Mouse (Mus musculus): ENCODE measurements around the gene Tenm4. TPM values are rescaled to one million over a fixed set of nuclear protein-coding genes. Genes with fewer than 3 reads are reported as not detected.

The Tenm4 gene
- total and polyA plus RNA-seq, 2 experiments, result 0.09 to 0.11 TPM

DNA sequence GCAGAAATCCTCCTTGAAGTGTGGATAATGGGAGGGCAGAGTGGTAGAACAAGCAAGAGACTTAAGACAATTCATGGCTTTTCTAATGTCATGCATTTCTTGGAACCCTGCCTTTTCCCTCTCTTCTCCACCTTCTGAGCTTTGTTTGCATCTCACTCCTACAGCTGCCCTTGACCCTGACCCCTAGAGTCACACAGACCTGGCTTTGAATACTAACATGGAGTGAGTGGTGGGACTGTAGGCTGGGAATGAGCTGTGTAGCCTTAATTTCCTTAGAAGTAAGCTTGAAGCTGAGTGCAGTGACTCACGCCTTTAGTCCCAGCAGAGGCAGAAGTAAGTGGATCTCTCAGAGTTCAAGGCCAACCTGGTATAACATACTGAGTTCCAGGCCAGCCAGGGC is 733.9 kb downstream of the Tenm4 start:
- no peak overlapping the region for H3K27ac ChIP-seq (replicated peaks; ENCODE audit: insufficient read depth, low read depth, low read length)
- peaks cover 5% of the 10 kb centered on the region; the same call in 1 of the 2 replicates for H3K27me3 ChIP-seq (ENCODE audit: control insufficient read depth, insufficient read depth, low read length)
- H3K4me3 ChIP-seq (ENCODE audit: insufficient read depth, low read depth, low read length), result no peak overlapping the region
- 0 out of 2 replicates have a peak, but pooled peaks cover 2% of the 10 kb centered on the region for H3K4me1 ChIP-seq (ENCODE audit: control insufficient read depth, insufficient read depth, low read length)
- no peaks in the 10 kb centered on the region for H3K36me3 ChIP-seq (ENCODE audit: control insufficient read depth, insufficient read depth, low read length)
- WGBS, result 73% methylated on average over 1 of the region's 1 CpGs
- H3K9ac ChIP-seq (ENCODE audit: low read depth, low read length), result no peak overlapping the region
- no peaks in the 10 kb centered on the region for H3K79me2 ChIP-seq (ENCODE audit: control insufficient read depth, insufficient read depth, low read length)
- DNase-seq (ENCODE audit: extremely low read depth, low read depth, low spot score), result no peak
- no peak for TF ChIP-seq CTCF (IDR thresholded peaks at IDR 0.05; ENCODE audit: low read depth, low read length)
- no peak for TF ChIP-seq POLR2A (IDR thresholded peaks at IDR 0.05; ENCODE audit: extremely low read depth, insufficient read depth, low read length)

DNA sequence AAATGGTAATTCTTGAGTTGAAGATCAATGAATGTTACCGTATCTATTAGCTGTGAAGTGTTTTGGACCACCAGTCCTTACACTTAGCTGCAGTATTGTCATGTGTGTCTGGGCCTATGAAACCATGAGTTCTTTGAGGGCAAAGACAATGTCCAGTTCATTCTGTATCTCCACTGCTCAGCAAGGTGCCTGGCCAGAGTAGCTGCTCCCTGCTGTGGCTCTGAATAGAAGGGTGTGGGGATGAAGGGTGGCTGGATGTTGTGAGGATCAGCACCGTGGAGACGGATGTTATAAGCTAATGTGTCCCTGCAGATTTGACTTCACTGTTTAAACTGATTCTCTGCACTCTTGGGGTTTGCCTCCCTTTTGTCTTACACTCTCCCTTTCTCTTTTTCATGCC is 734.4 kb downstream of the Tenm4 start:
- no peak for DNase-seq (ENCODE audit: extremely low read depth, low read depth, low spot score)
- H3K9ac ChIP-seq (ENCODE audit: low read depth, low read length), result no peak overlapping the region
- no peaks in the 10 kb centered on the region for H3K36me3 ChIP-seq (ENCODE audit: control insufficient read depth, insufficient read depth, low read length)
- H3K27ac ChIP-seq (replicated peaks; ENCODE audit: insufficient read depth, low read depth, low read length), result no peak overlapping the region
- TF ChIP-seq CTCF (IDR thresholded peaks at IDR 0.05; ENCODE audit: low read depth, low read length) (no peak), POLR2A (IDR thresholded peaks at IDR 0.05; ENCODE audit: extremely low read depth, insufficient read depth, low read length) (no peak)
- H3K27me3 ChIP-seq (ENCODE audit: control insufficient read depth, insufficient read depth, low read length), result peaks cover 5% of the 10 kb centered on the region; the same call in 1 of the 2 replicates
- 0 out of 2 replicates have a peak, but pooled peaks cover 2% of the 10 kb centered on the region for H3K4me1 ChIP-seq (ENCODE audit: control insufficient read depth, insufficient read depth, low read length)
- H3K4me3 ChIP-seq (ENCODE audit: insufficient read depth, low read depth, low read length), result no peak overlapping the region
- H3K79me2 ChIP-seq (ENCODE audit: control insufficient read depth, insufficient read depth, low read length), result no peaks in the 10 kb centered on the region
- WGBS, result 91% methylated on average over 3 of the region's 3 CpGs

DNA sequence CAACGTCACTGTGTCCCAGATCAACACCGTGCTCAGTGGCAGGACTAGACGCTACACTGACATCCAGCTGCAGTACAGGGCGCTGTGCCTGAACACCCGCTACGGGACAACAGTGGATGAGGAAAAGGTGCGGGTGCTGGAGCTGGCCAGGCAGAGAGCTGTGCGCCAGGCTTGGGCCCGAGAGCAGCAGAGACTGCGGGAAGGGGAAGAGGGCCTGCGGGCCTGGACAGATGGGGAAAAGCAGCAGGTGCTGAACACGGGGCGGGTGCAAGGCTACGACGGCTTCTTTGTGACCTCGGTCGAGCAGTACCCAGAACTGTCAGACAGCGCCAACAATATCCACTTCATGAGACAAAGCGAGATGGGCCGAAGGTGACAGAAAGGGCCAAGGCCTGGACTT is 735.2 kb downstream of the Tenm4 start:
- WGBS, result 93% methylated on average over 20 of the region's 20 CpGs
- Histone ChIP-seq H3K27me3 (ENCODE audit: control insufficient read depth, insufficient read depth, low read length) (peaks cover 5% of the 10 kb centered on the region; the same call in 1 of the 2 replicates), H3K27ac (replicated peaks; ENCODE audit: insufficient read depth, low read depth, low read length) (no peak overlapping the region), H3K79me2 (ENCODE audit: control insufficient read depth, insufficient read depth, low read length) (no peaks in the 10 kb centered on the region), H3K9ac (ENCODE audit: low read depth, low read length) (no peak overlapping the region), H3K4me1 (ENCODE audit: control insufficient read depth, insufficient read depth, low read length) (0 out of 2 replicates have a peak, but pooled peaks cover 2% of the 10 kb centered on the region), H3K4me3 (ENCODE audit: insufficient read depth, low read depth, low read length) (no peak overlapping the region), H3K36me3 (ENCODE audit: control insufficient read depth, insufficient read depth, low read length) (no peaks in the 10 kb centered on the region)
- DNase-seq (ENCODE audit: extremely low read depth, low read depth, low spot score), result no peak
- TF ChIP-seq CTCF (IDR thresholded peaks at IDR 0.05; ENCODE audit: low read depth, low read length), result no peak
- TF ChIP-seq POLR2A (IDR thresholded peaks at IDR 0.05; ENCODE audit: extremely low read depth, insufficient read depth, low read length), result no peak

- Histone ChIP-seq H3K4me3 (ENCODE audit: insufficient read depth, low read depth, low read length) (no peak overlapping the region), H3K9ac (ENCODE audit: low read depth, low read length) (no peak overlapping the region), H3K79me2 (ENCODE audit: control insufficient read depth, insufficient read depth, low read length) (no peaks in the 10 kb centered on the region), H3K36me3 (ENCODE audit: control insufficient read depth, insufficient read depth, low read length) (no peaks in the 10 kb centered on the region), H3K4me1 (ENCODE audit: control insufficient read depth, insufficient read depth, low read length) (0 out of 2 replicates have a peak, but pooled peaks cover 2% of the 10 kb centered on the region), H3K27me3 (ENCODE audit: control insufficient read depth, insufficient read depth, low read length) (0 out of 2 replicates have a peak, but pooled peaks cover 5% of the 10 kb centered on the region), H3K27ac (replicated peaks; ENCODE audit: insufficient read depth, low read depth, low read length) (no peak overlapping the region)
- DNase-seq (ENCODE audit: extremely low read depth, low read depth, low spot score), result no peak
- TF ChIP-seq POLR2A (IDR thresholded peaks at IDR 0.05; ENCODE audit: extremely low read depth, insufficient read depth, low read length) (no peak), CTCF (IDR thresholded peaks at IDR 0.05; ENCODE audit: low read depth, low read length) (no peak)
- 85% methylated on average over 16 of the region's 16 CpGs for WGBS
Observed at GRCm38 (mm10) chr7:96907971-96908680, 737.1 kb downstream of the Tenm4 start.

DNA sequence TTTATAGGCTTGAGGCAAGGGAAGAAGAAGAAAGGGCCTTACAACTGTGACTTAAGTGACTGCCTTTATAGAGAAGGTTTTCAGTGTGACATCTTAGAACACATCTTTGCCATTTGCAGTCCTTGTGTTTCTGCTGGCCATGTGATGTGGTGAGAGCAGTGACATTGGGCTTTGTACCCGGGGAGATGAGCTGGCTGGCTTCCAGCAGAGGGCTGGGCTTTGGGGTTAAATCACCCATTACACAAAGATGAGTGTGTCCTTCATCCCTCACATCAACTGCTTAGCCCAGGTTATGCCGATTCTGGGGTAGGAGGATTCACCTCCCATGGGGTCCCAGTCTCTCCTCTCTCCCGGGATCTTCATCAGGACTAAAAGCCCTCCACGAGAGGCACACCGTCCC is 738.8 kb downstream of the Tenm4 start:
- Histone ChIP-seq H3K4me3 (ENCODE audit: insufficient read depth, low read depth, low read length) (no peak overlapping the region), H3K27me3 (ENCODE audit: control insufficient read depth, insufficient read depth, low read length) (0 out of 2 replicates have a peak, but pooled peaks cover 5% of the 10 kb centered on the region), H3K79me2 (ENCODE audit: control insufficient read depth, insufficient read depth, low read length) (no peaks in the 10 kb centered on the region), H3K9ac (ENCODE audit: low read depth, low read length) (no peak overlapping the region), H3K27ac (replicated peaks; ENCODE audit: insufficient read depth, low read depth, low read length) (no peak overlapping the region), H3K4me1 (ENCODE audit: control insufficient read depth, insufficient read depth, low read length) (no peaks in the 10 kb centered on the region), H3K36me3 (ENCODE audit: control insufficient read depth, insufficient read depth, low read length) (no peaks in the 10 kb centered on the region)
- 69% methylated on average over 5 of the region's 5 CpGs for WGBS
- TF ChIP-seq CTCF (IDR thresholded peaks at IDR 0.05; ENCODE audit: low read depth, low read length), result no peak
- no peak for TF ChIP-seq POLR2A (IDR thresholded peaks at IDR 0.05; ENCODE audit: extremely low read depth, insufficient read depth, low read length)
- DNase-seq (ENCODE audit: extremely low read depth, low read depth, low spot score), result no peak

Measured in liver, adult 2 months (tissue).